Mouse (Mus musculus) heart, adult 2 months (tissue): ENCODE measurements around the gene Gm15155.
"Not testable (repeated sequence)": the region's sequence is repeated elsewhere in the genome, so short reads cannot be mapped to it uniquely, and the experiment has no call there.

ENCODE experiments used
- CTCF ChIP-seq: fragments of 200-600 bp; IDR thresholded peaks from 2 replicates; pipeline ENCODE4 v1.8.1; 2022; ENCODE audit warnings: antibody characterized with exemption, mild to moderate bottlenecking, moderate library complexity
- EP300 ChIP-seq: fragments of 200-500 bp; IDR thresholded peaks from 2 replicates; pipeline ENCODE4 v1.6.1; 2011; ENCODE audit warnings: low read depth, low read length, control low read depth; ENCODE audit not compliant: insufficient read depth
- POLR2A ChIP-seq: fragments of 200-500 bp; IDR thresholded peaks from 2 replicates; pipeline ENCODE4 v1.6.1; 2011; ENCODE audit warnings: mild to moderate bottlenecking, low read depth, low read length, control low read depth; ENCODE audit not compliant: insufficient read depth

- not testable (repeated sequence) for TF ChIP-seq CTCF, POLR2A, EP300
Observed at GRCm38 (mm10) chrX:155690440-155690839, 65.9 kb downstream of the Gm15155 start.
